9 mouse cellular contexts compared by ENCODE assay signal in the genomic region with DNA sequence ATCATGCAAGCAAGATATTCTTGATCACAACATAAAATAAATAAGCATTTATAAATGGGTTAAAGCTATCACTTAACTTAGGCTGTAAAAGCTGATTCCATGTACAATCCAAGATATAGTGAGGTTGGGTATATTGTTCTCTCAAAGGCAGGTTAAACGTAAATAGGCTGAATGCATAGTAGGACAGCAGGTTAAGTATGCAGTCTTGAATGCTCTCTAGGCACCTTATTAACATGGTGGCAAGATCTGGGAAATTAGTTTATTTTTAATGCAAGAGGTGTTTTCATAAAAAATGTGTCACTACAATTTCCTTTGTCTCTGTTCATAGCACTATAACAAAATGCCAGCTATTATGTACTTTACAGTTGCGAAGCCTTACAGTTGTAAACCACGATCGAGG. TPM values are rescaled to one million over a fixed set of nuclear protein-coding genes. Genes with fewer than 3 reads are reported as not detected.
DNase-seq lines count a peak whose midpoint lies in the region; ATAC-seq and TF ChIP-seq lines count a peak whose summit lies in the region.
"Had no signal": no experiment of that assay in that cellular context is flagged by ENCODE, and none has a peak within 500 bp of the region (broad histone marks: within the 10 kb centered on the region; RNA-seq: fewer than 3 reads in every experiment).

No protein-coding gene starts in this region.

- no peaks in the 10 kb centered on the region for H3K4me1 ChIP-seq in forebrain, embryonic 11.5 days (replicated peaks; ENCODE audit: control insufficient read depth, insufficient read depth, low read length)
- H3K4me1 ChIP-seq in intestine, embryonic 15.5 days (replicated peaks), result no peaks in the 10 kb centered on the region

- ATAC-seq in forebrain, embryonic 11.5 days (replicated peaks; ENCODE audit: low FRiP score), result no peak
- ATAC-seq in intestine, embryonic 15.5 days, result no peak
- ATAC-seq in cerebellum, adult (ENCODE audit: insufficient number of reproducible peaks, low FRiP score, low TSS enrichment), result no peak

- H3K4me2 ChIP-seq in forebrain, embryonic 11.5 days (ENCODE audit: low read depth, low read length, severe bottlenecking), result peak overlapping the region; percentile 53; the same call in 1 of the 2 replicates
- H3K4me2 ChIP-seq in intestine, embryonic 15.5 days (replicated peaks), result peak overlapping the region; percentile 81
- peak overlapping the region; percentile 78 for H3K4me2 ChIP-seq in myocyte (ENCODE audit: low read depth)

- intact Hi-C loops in left cerebral cortex, adult 2 months (cut with DNase I), result loop anchor here (5.0 kb wide), 1 partner anchor 503 kb away; no protein-coding TSS in a partner anchor
- intact Hi-C loops in left cerebral cortex, postnatal 36 days (cut with DNase I), result loop anchor here (5.0 to 10.0 kb wide), 2 partner anchors 58 to 321 kb away; partner anchors contain the start of gene Dbt

- no peak overlapping the region for H3ac ChIP-seq in myocyte (ENCODE audit: control insufficient read depth, insufficient read length)

- H3K79me2 ChIP-seq in myocyte (ENCODE audit: control insufficient read depth, insufficient read depth), result no peaks in the 10 kb centered on the region

- no peak overlapping the region for H3K9ac ChIP-seq in forebrain, embryonic 11.5 days (ENCODE audit: low read length)
- no peak overlapping the region for H3K9ac ChIP-seq in intestine, embryonic 15.5 days

- no peak for TF ChIP-seq CTCF in left cerebral cortex, adult 2 months (IDR thresholded peaks at IDR 0.05)

- no peaks in the 10 kb centered on the region for H3K9me3 ChIP-seq in forebrain, embryonic 11.5 days (ENCODE audit: control insufficient read depth, low read length)
- H3K9me3 ChIP-seq in intestine, embryonic 15.5 days, result no peaks in the 10 kb centered on the region

- no peak for DNase-seq in left cerebral cortex, adult 2 months (ENCODE audit: extremely low spot score in 1 of 2, low spot score in 2 of 2)
- DNase-seq in left cerebral cortex, postnatal 36 days (ENCODE audit: low spot score in 2 of 2), result no peak
- no peak for DNase-seq in forebrain, embryonic 11.5 days (ENCODE audit: low spot score)
- no peak for DNase-seq in urinary bladder, postnatal 14 days (ENCODE audit: low spot score)
- no peak for DNase-seq in cerebellum, postnatal 4 days (ENCODE audit: low spot score in 2 of 2)

- no peaks in the 10 kb centered on the region for H3K36me3 ChIP-seq in forebrain, embryonic 11.5 days (ENCODE audit: control insufficient read depth, insufficient read depth, low read length)
- no peaks in the 10 kb centered on the region for H3K36me3 ChIP-seq in intestine, embryonic 15.5 days
- H3K36me3 ChIP-seq in myocyte (ENCODE audit: control insufficient read depth, insufficient read depth), result no peaks in the 10 kb centered on the region

- H3K27me3 ChIP-seq in forebrain, embryonic 11.5 days (ENCODE audit: control insufficient read depth, insufficient read depth, low read length), result no peaks in the 10 kb centered on the region
- H3K27me3 ChIP-seq in intestine, embryonic 15.5 days (replicated peaks), result no peaks in the 10 kb centered on the region
- no peaks in the 10 kb centered on the region for H3K27me3 ChIP-seq in myocyte (ENCODE audit: control insufficient read depth, insufficient read depth, insufficient read length)

- peak overlapping the region; percentile 46 for H3K4me3 ChIP-seq in left cerebral cortex, adult 2 months
- H3K4me3 ChIP-seq in forebrain, embryonic 11.5 days (ENCODE audit: low read depth, low read length), result no peak overlapping the region
- H3K4me3 ChIP-seq in intestine, embryonic 15.5 days (replicated peaks), result no peak overlapping the region
- no peak overlapping the region for H3K4me3 ChIP-seq in myocyte

- WGBS in forebrain, embryonic 11.5 days, result 83% methylated on average over 4 of the region's 4 CpGs
- WGBS in intestine, embryonic 15.5 days, result 65% methylated on average over 4 of the region's 4 CpGs

- TF ChIP-seq POLR2A in myocyte (IDR thresholded peaks at IDR 0.05; ENCODE audit: insufficient read length, low read depth), result no peak

- no peak overlapping the region for H3K27ac ChIP-seq in left cerebral cortex, adult 2 months
- no peak overlapping the region for H3K27ac ChIP-seq in forebrain, embryonic 11.5 days (ENCODE audit: low read depth, low read length)
- no peak overlapping the region for H3K27ac ChIP-seq in intestine, embryonic 15.5 days
- H3K27ac ChIP-seq: macrophage had no signal

TF ChIP-seq in myocyte, 11 proteins besides CTCF, POLR2A, EP300 and RAD21:
- no peak for TF ChIP-seq E2F4 (IDR thresholded peaks at IDR 0.05; ENCODE audit: insufficient read depth)

RNA-seq across cellular contexts. Expression of gene Frrs1, which starts 23.9 kb away (rescaled TPM):
- 1 to 10 TPM in 1 of 2 experiments, under 1 TPM in 1; 0.57 to 1.1 TPM for total RNA-seq in left cerebral cortex, adult 2 months (2021)
- 1 to 10 TPM; 1.6 to 1.8 TPM for total RNA-seq in left cerebral cortex, postnatal 36 days (2021)
- polyA plus RNA-seq in forebrain, embryonic 11.5 days (2014; fragmentation: Nextera tagmentation; extraction: Ambion mirVana), result 11.3 and 12.2 TPM in 2 replicates
- 36.6 and 39.0 TPM in 2 replicates for polyA plus RNA-seq in intestine, embryonic 15.5 days (2015; fragmentation: Nextera tagmentation; extraction: Ambion mirVana)
- polyA plus RNA-seq in myocyte (2012; fragmentation: generic; extraction: Trizol), result 12.7 TPM

RNA-seq across cellular contexts. Expression of gene Agl, which starts 27.4 kb away (rescaled TPM):
- 10 to 100 TPM; 25.3 to 25.8 TPM for total RNA-seq in left cerebral cortex, adult 2 months (2021)
- total RNA-seq in left cerebral cortex, postnatal 36 days (2021), result 10 to 100 TPM; 23.8 to 26.1 TPM
- 14.9 and 17.4 TPM in 2 replicates for polyA plus RNA-seq in forebrain, embryonic 11.5 days (2014; fragmentation: Nextera tagmentation; extraction: Ambion mirVana)
- 12.1 and 12.2 TPM in 2 replicates for polyA plus RNA-seq in intestine, embryonic 15.5 days (2015; fragmentation: Nextera tagmentation; extraction: Ambion mirVana)
- polyA plus RNA-seq in myocyte (2012; fragmentation: generic; extraction: Trizol), result 35.8 TPM
